Mouse (Mus musculus) neural tube, embryonic 11.5 days (tissue): ENCODE data around the gene Lsm7. TPM values are rescaled to one million over a fixed set of nuclear protein-coding genes. Genes with fewer than 3 reads are reported as not detected.
A peak's percentile ranks its signal among the peaks of the same experiment; 100 is the strongest.

ENCODE experiments used
- ATAC-seq: fragments of 200-750 bp; cut with Nextera tagmentation; 2 replicates; pipeline ENCODE4 v1.8.0; 2017; ENCODE audit warnings: moderate number of reproducible peaks, mild to moderate bottlenecking, moderate TSS enrichment, moderate library complexity; ENCODE audit not compliant: insufficient read depth, low FRiP score, low TSS enrichment
- DNase-seq: peaks from one replicate; pipeline ENCODE4 v3.0.0-alpha.2; 2015; ENCODE audit warnings: low spot score
- H3K27ac ChIP-seq: fragments of 300-500 bp; sonication (generic); 2 replicates; pipeline ENCODE4 v1.5.1; 2014; ENCODE audit warnings: low read depth, mild to moderate bottlenecking, low read length
- H3K27me3 ChIP-seq: fragments of 300-500 bp; sonication (generic); 2 replicates; pipeline ENCODE4 v1.6.1; 2014; ENCODE audit warnings: mild to moderate bottlenecking, low read length, mixed read lengths; ENCODE audit not compliant: control insufficient read depth, insufficient read depth
- H3K36me3 ChIP-seq: fragments of 300-500 bp; sonication (generic); 2 replicates; pipeline ENCODE4 v1.6.1; 2014; ENCODE audit warnings: mild to moderate bottlenecking, low read length, moderate library complexity, mixed read lengths; ENCODE audit not compliant: control insufficient read depth, insufficient read depth
- H3K4me1 ChIP-seq: fragments of 300-500 bp; sonication (generic); 2 replicates; pipeline ENCODE4 v1.6.1; 2014; ENCODE audit warnings: low read length, mixed read lengths; ENCODE audit not compliant: control insufficient read depth, insufficient read depth
- H3K4me2 ChIP-seq: fragments of 300-500 bp; sonication (generic); 2 replicates; pipeline ENCODE4 v1.6.1; 2014; ENCODE audit warnings: low read depth, mild to moderate bottlenecking, moderate library complexity
- H3K4me3 ChIP-seq: fragments of 300-500 bp; sonication (generic); 2 replicates; pipeline ENCODE4 v1.5.1; 2014; ENCODE audit warnings: low read depth, low read length
- H3K9ac ChIP-seq: fragments of 300-500 bp; sonication (generic); 2 replicates; pipeline ENCODE4 v1.6.1; 2014; ENCODE audit warnings: mild to moderate bottlenecking, low read length
- H3K9me3 ChIP-seq: fragments of 300-500 bp; sonication (generic); 2 replicates; pipeline ENCODE4 v1.6.1; 2016; ENCODE audit warnings: low read length; ENCODE audit not compliant: control insufficient read depth
- WGBS: fragments of 180-500 bp; shearing (Covaris S2); extraction: QIAGEN DNeasy Blood & Tissue Kit; methylation state at CpG from one replicate; pipeline ENCODE4 v1.1.7; 2014; 5-methylcytosine and 5-hydroxymethylcytosine counted together
- polyA plus RNA-seq: library from polyadenylated mRNA; unstranded; fragments of >200 nt; fragmentation: Nextera tagmentation; extraction: Ambion mirVana; gene quantifications from 2 replicates; pipeline ENCODE4 v1.2.1, GENCODE M21; 2014

Lsm7 gene
- polyA plus RNA-seq, 1 experiment from 2014 or later: 307 TPM

DNA sequence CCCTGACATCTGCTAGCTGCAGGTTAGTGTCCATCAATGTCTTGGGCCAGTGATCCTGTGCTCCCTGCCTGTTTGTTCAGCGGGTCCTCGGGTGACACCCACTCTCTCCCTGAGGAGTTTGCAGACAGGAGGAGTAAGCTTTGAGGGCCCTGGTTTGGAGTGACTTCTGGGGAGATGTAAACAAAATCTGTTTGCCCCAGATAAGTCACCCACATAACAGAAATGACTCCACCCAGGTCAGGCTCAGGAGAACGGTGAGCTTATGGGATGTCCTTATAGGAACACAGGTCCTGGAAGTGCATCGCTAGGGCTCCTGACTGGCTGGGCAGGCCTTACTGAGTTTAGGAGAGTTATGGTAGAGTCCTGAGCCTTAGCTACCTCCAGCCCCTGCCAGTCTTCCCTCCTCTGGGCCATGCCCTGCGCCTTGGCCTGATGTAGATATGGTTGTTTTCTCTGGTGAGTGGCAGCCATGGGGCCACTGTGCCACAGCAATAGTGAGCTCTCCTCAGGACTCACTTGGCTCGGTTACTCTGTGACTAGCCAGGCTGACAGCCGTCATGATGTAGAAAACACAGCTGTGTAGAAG is 3.4 kb upstream of the Lsm7 start:
- 85% methylated on average over 7 of the region's 7 CpGs for WGBS
- H3K9ac ChIP-seq: no peak overlapping the region; the same call in 1 of the 2 replicates

DNA sequence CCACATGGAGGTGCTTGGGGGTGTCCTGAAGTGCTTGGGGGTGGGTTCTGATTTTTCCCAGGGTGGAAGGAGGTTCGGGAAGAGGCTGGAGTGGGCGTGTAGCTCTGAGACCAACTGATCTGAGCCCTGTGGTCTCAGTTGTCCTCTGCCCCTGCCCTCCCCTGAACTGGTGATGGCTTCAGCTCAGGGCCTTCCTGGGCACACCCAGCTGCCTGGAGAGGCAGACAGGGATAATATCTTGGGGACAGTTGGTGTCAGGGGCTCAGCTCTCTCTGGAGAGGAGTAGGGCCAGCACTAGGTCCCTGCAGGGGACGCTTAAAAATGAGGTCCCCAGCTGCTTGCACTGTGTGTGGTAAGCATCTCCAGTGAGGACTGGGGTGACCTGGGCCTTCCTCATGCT is 2.8 kb upstream of the Lsm7 start:
- H3K9ac ChIP-seq: peak overlapping the region; percentile 42
- peaks cover 17% of the 10 kb centered on the region for H3K4me1 ChIP-seq
- DNase-seq (no peak), ATAC-seq (no peak)
- WGBS: 68% methylated on average over 3 of the region's 3 CpGs
- H3K27ac ChIP-seq: peak overlapping the region; percentile 39; the same call in 1 of the 2 replicates
- H3K36me3 ChIP-seq: peaks cover 3% of the 10 kb centered on the region
- H3K4me3 ChIP-seq: no peak overlapping the region
- H3K4me2 ChIP-seq: peak overlapping the region; percentile 19; the same call in 1 of the 2 replicates
- H3K9me3 ChIP-seq: no peaks in the 10 kb centered on the region
- H3K27me3 ChIP-seq: no peaks in the 10 kb centered on the region

More for the DNA sequence above, 3.4 kb upstream of the Lsm7 start:
- Histone ChIP-seq H3K9me3 (no peaks in the 10 kb centered on the region), H3K4me1 (peaks cover 17% of the 10 kb centered on the region), H3K27ac (peak overlapping the region; percentile 39; the same call in 1 of the 2 replicates), H3K4me3 (no peak overlapping the region), H3K36me3 (no peaks in the 10 kb centered on the region; the same call in none of the 2 replicates), H3K4me2 (peak overlapping the region; percentile 19; the same call in 1 of the 2 replicates), H3K27me3 (no peaks in the 10 kb centered on the region)
- no peak for DNase-seq
- no peak for ATAC-seq

GRCm38 (mm10) chr10:80857386-80857785 is 2.4 kb upstream of the Lsm7 start:
- DNase-seq: no peak
- peak overlapping the region; percentile 42; the same call in 1 of the 2 replicates for H3K9ac ChIP-seq
- 43% methylated on average over 8 of the region's 8 CpGs for WGBS

GRCm38 (mm10) chr10:80856908-80857307 is 1.9 kb upstream of the Lsm7 start:
- no peaks in the 10 kb centered on the region for H3K9me3 ChIP-seq
- H3K36me3 ChIP-seq: peaks cover 6% of the 10 kb centered on the region
- no peak overlapping the region for H3K4me3 ChIP-seq
- H3K9ac ChIP-seq: 0 out of 2 replicates have a peak overlapping the region, but pooled peaks have one; percentile 42
- H3K27me3 ChIP-seq: no peaks in the 10 kb centered on the region
- ATAC-seq (no peak), DNase-seq (no peak)
- 82% methylated on average over 5 of the region's 5 CpGs for WGBS
- H3K4me1 ChIP-seq: peaks cover 17% of the 10 kb centered on the region
- H3K4me2 ChIP-seq: peak overlapping the region; percentile 16; the same call in 1 of the 2 replicates
- H3K27ac ChIP-seq: 0 out of 2 replicates have a peak overlapping the region, but pooled peaks have one; percentile 39

More at GRCm38 (mm10) chr10:80857386-80857785, 2.4 kb upstream of the Lsm7 start:
- Histone ChIP-seq H3K4me1 (peaks cover 17% of the 10 kb centered on the region), H3K4me2 (peak overlapping the region; percentile 19; the same call in 1 of the 2 replicates), H3K4me3 (no peak overlapping the region), H3K9me3 (no peaks in the 10 kb centered on the region), H3K36me3 (peaks cover 5% of the 10 kb centered on the region), H3K27ac (peak overlapping the region; percentile 39; the same call in 1 of the 2 replicates), H3K27me3 (no peaks in the 10 kb centered on the region)
- ATAC-seq: no peak

- peak overlapping the region; percentile 96 for H3K4me2 ChIP-seq
- DNase-seq (no peak), ATAC-seq (no peak)
- no peaks in the 10 kb centered on the region for H3K9me3 ChIP-seq
- peaks cover 6% of the 10 kb centered on the region for H3K36me3 ChIP-seq
- H3K9ac ChIP-seq: no peak overlapping the region
- H3K27me3 ChIP-seq: no peaks in the 10 kb centered on the region
- peaks cover 17% of the 10 kb centered on the region for H3K4me1 ChIP-seq
- WGBS: 66% methylated on average over 3 of the region's 3 CpGs
- H3K27ac ChIP-seq: no peak overlapping the region
- H3K4me3 ChIP-seq: peak overlapping the region; percentile 90; the same call in 1 of the 2 replicates
Observed at GRCm38 (mm10) chr10:80856267-80856666, 1.3 kb upstream of the Lsm7 start.

GRCm38 (mm10) chr10:80855749-80856073 is 702 bp upstream of the Lsm7 start:
- Histone ChIP-seq H3K9ac (peak overlapping the region; percentile 73), H3K9me3 (no peaks in the 10 kb centered on the region), H3K27me3 (no peaks in the 10 kb centered on the region), H3K4me1 (peaks cover 17% of the 10 kb centered on the region), H3K4me3 (peak overlapping the region; percentile 90), H3K4me2 (peak overlapping the region; percentile 96), H3K27ac (no peak overlapping the region), H3K36me3 (peaks cover 6% of the 10 kb centered on the region)
- WGBS: 24% methylated on average over 11 of the region's 11 CpGs
- DNase-seq: no peak
- no peak for ATAC-seq

GRCm38 (mm10) chr10:80848571-80848970 is 6.4 kb downstream of the Lsm7 start:
- 13% methylated on average over 10 of the region's 10 CpGs for WGBS
- Histone ChIP-seq H3K9me3 (no peaks in the 10 kb centered on the region), H3K27me3 (peaks cover 20% of the 10 kb centered on the region), H3K36me3 (peaks cover 6% of the 10 kb centered on the region; the same call in 1 of the 2 replicates), H3K4me1 (no peaks in the 10 kb centered on the region; the same call in none of the 2 replicates), H3K9ac (no peak overlapping the region), H3K4me3 (no peak overlapping the region), H3K4me2 (no peak overlapping the region), H3K27ac (no peak overlapping the region)
- DNase-seq: no peak
- no peak for ATAC-seq

GRCm38 (mm10) chr10:80845732-80846131 is 9.3 kb downstream of the Lsm7 start:
- Histone ChIP-seq H3K4me1 (no peaks in the 10 kb centered on the region; the same call in 1 of the 2 replicates), H3K9me3 (no peaks in the 10 kb centered on the region), H3K36me3 (no peaks in the 10 kb centered on the region), H3K27ac (no peak overlapping the region), H3K9ac (no peak overlapping the region), H3K4me2 (no peak overlapping the region), H3K4me3 (no peak overlapping the region), H3K27me3 (peaks cover 35% of the 10 kb centered on the region)
- ATAC-seq (no peak), DNase-seq (no peak)
- 79% methylated on average over 12 of the region's 12 CpGs for WGBS
